Mouse (Mus musculus) megakaryocyte, embryonic 14.5 days (primary cell): ENCODE measurements around the gene Fam19a4.

Source experiments
- FLI1 ChIP-seq: IDR thresholded peaks from 2 replicates; pipeline ENCODE4 v1.6.1; 2012; ENCODE audit warnings: low read length, inconsistent platforms, mixed read lengths
- GATA1 ChIP-seq: IDR thresholded peaks from 3 replicates; pipeline ENCODE4 v1.6.1; 2012; ENCODE audit warnings: mixed read lengths, low read length, inconsistent platforms, borderline replicate concordance

GRCm38 (mm10) chr6:97101958-97102702 lies 41.9 kb upstream of the Fam19a4 start:
- TF ChIP-seq GATA1 (no peak), FLI1 (no peak)
